Mouse (Mus musculus) embryonic stem cell, embryonic (primary cell): ENCODE data around the gene Skap2.

Experiments used
- CTCF ChIA-PET, 4 experiments: fragments of 300-600 bp in 2 of 4; fragments of 350-600 bp in 2 of 4; sonication (Branson Sonifier 250); formaldehyde crosslinking; loops; one replicate each; lab custom pipeline; 2022; ENCODE audit warnings: inconsistent platforms in 2 of 4; lab: Charles Lee
- POLR2A ChIA-PET, 4 experiments: fragments of 300-600 bp in 2 of 4; fragments of 350-600 bp in 2 of 4; sonication (Branson Sonifier 250); formaldehyde crosslinking; loops; one replicate each; lab custom pipeline; 2022; ENCODE audit warnings: antibody characterized with exemption in 4 of 4, inconsistent platforms in 1 of 4; lab: Charles Lee

Gene Skap2

DNA sequence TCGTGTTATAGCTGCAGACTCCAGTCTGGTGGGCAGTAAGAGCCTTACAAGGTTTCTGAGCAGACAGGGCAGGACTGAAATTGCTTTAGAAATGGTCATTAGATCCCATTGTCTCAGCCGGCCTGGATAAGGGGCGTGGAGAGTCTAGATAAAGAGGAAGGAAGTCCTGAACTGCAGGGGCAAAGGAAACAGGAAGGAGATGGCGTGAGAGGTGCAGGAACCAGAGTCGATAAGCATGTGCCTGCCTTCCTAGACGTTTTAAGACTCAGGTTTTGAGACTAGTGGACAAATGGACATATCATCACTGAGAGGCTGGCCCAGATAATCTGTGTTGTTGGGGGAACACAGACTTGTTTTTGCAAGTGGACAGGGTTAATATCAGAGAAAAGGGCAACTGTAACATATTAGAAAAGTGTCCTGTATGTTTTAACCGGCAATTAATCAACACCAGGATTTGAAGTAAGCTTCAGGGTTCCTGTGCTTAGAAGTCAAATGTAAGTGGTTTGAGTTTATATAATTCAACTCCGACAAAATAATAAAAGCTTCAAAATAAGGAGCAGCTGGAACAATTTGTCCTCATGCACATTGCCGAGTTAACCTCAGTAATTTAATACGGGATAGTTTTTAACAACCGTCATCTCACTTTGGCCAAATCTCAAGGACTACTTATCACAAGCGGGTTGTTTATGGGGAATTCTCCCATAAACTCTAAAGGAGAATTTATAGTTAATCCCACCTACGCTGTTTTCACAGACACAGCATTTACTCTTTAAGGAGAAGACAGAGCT, 131.0 kb downstream of the Skap2 start:
- ChIA-PET POLR2A (interaction anchor here in 1 of 4 experiments (1.3 to 1.9 kb wide), 3 partner anchors 9 to 155 kb away, joined by 3 to 5 read pairs (median 4); no protein-coding TSS in a partner anchor), CTCF (interaction anchor here in 2 of 4 experiments (0.7 to 1.4 kb wide), 2 partner anchors 9 to 235 kb away, joined by 3 read pairs; no protein-coding TSS in a partner anchor)

- CTCF ChIA-PET, result interaction anchor here in 1 of 4 experiments (1.4 kb wide), 1 partner anchor 9 kb away, joined by 3 read pairs; no protein-coding TSS in a partner anchor
These were observed 131.6 kb downstream of the Skap2 start for GRCm38 (mm10) chr6:51880778-51881177.

DNA sequence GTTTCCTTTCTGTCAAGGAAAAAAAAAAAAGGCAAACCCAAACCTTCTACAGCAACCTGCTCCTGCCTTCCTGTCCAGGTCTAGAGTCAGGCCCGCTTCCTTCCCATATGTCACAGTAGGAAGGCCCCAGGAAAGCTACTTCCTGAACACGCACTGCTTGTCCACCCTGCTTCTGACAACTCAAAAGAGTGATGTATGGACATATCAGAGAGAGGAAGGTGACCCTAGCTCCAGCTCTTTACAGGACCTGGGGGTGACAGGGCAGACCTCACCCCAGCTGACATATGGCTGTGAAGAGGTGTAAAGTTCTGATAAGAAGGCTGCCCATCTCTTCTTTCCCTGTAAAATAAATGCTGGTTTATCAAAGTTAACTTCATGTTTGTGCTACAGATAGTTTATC, 133.8 kb downstream of the Skap2 start:
- ChIA-PET POLR2A (interaction anchor here in 1 of 4 experiments (2.8 kb wide), 1 partner anchor 8 kb away, joined by 10 read pairs; no protein-coding TSS in a partner anchor), CTCF (interaction anchor here in 2 of 4 experiments (0.7 kb wide), 3 partner anchors 132 to 624 kb away, joined by 3 to 9 read pairs (median 4); no protein-coding TSS in a partner anchor)

More at GRCm38 (mm10) chr6:51880778-51881177, 131.6 kb downstream of the Skap2 start:
- POLR2A ChIA-PET, result interaction anchor here in 1 of 4 experiments (1.3 to 1.9 kb wide), 3 partner anchors 9 to 156 kb away, joined by 3 to 5 read pairs (median 4); no protein-coding TSS in a partner anchor

- CTCF ChIA-PET, result interaction anchor here (0.5 to 1.5 kb wide), 21 partner anchors 9 to 346 kb away, joined by 3 to 9 read pairs (median 4); partner anchors contain the start of genes Hoxa7 (in 3 of the 4) and Skap2 (in 1 of the 4)
- POLR2A ChIA-PET, result interaction anchor here in 3 of 4 experiments (0.5 to 2.8 kb wide), 16 partner anchors 8 to 408 kb away, joined by 3 to 11 read pairs (median 3); partner anchors contain the start of genes Skap2 (in 2 of the 3), Cbx3 (in 1 of the 3) and Hnrnpa2b1 (in 1 of the 3)
These were observed 135.4 kb downstream of the Skap2 start for GRCm38 (mm10) chr6:51876841-51877553.

DNA sequence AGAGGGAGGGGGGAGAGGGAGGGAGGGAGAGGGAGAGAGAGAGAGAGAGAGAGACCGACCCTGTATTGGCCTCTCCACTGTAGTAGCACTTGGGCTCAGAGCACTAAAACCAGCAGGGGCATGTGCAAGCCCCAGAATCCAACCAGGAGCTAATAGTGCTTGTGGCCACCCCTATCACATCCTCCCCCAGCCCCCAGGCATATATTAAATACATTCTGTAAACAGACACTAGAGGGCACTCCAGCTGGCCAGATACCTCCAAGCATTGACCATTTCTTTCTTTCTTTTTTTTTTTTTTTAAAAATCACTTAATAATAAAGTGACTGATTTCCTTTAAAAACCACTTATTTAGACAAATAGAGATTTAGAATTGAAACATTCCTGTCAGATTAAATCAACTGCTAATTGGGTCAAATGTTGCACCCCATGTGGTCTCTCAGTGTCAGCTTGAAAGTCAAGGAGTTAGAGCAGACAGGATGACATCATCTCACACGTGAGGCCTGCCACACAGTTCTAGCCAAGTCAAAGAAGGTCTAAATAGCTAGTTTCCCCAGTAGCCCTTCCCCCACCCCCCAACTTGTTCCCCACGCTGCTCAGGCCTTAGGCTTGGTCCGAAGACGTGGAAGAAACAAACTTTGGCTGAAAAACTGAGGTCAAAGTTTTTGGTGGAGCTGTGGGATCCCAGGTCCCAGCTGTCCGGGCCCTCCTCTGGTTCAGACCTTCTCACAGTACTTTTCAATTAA, 136.3 kb downstream of the Skap2 start:
- ChIA-PET CTCF (interaction anchor here (0.6 to 1.8 kb wide), 43 partner anchors 8 to 692 kb away, joined by 3 to 11 read pairs (median 4); partner anchors contain the start of genes Hoxa7 (in 3 of the 4) and Skap2 (in 1 of the 4)), POLR2A (interaction anchor here (0.5 to 2.8 kb wide), 29 partner anchors 9 to 662 kb away, joined by 3 to 11 read pairs (median 4); partner anchors contain the start of genes Skap2 (in 3 of the 4), Cbx3 (in 1 of the 4) and Hnrnpa2b1 (in 1 of the 4))

- ChIA-PET CTCF (no interaction called here), POLR2A (no interaction called here)
These were observed 138.3 kb downstream of the Skap2 start for GRCm38 (mm10) chr6:51874035-51874434.

DNA sequence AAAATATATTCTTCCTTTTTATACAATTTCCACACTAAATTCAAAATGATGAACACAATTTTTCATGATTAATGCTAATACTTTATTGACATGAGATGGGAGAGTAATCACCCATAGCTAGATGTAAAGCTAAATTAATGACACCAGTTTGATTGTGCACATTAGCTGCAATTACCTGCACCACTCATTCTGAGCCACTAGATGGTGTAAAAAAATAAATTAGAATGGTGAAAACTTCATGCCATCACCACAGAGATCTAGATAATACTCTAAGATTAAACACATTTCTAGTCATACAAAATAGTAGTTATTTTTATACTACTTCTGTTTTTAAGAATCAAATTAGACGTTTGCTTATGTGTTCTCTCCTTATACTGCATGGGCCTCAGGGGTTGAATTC, 141.2 kb downstream of the Skap2 start:
- ChIA-PET CTCF (interaction anchor here in 3 of 4 experiments (0.6 to 1.2 kb wide), 4 partner anchors 9 to 350 kb away, joined by 3 to 5 read pairs (median 4); partner anchors contain the start of gene Hoxa7 (in 2 of the 3)), POLR2A (interaction anchor here in 1 of 4 experiments (0.5 kb wide), 1 partner anchor 232 kb away, joined by 3 read pairs; no protein-coding TSS in a partner anchor)

DNA sequence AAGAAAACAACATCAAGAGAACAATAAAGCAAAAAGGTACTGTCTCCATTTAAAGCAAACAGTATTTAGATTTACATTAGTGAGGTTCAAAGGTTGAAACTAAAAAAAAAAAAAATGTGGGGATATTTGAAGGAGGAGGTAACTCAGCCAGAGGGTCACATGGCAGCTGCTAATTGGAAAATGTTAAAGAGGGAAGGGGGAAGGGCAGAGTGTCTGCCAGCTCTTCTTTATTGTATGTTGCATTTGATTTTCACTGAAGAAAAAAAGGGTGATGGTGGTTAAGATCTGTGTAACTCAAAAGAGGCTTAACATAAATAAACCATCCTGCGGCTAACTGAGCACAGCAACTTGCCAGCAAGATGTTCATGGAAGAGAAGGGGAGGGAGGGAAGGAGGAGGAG, 142.1 kb downstream of the Skap2 start:
- POLR2A ChIA-PET, result interaction anchor here in 2 of 4 experiments (0.6 to 0.9 kb wide), 3 partner anchors 301 to 1899 kb away, joined by 3 read pairs; no protein-coding TSS in a partner anchor
- CTCF ChIA-PET, result interaction anchor here in 3 of 4 experiments (0.6 to 1.2 kb wide), 3 partner anchors 175 to 1955 kb away, joined by 3 to 8 read pairs (median 3); no protein-coding TSS in a partner anchor

- ChIA-PET POLR2A (no interaction called here), CTCF (interaction anchor here in 2 of 4 experiments (0.6 to 1.2 kb wide), 3 partner anchors 10 to 483 kb away, joined by 3 to 5 read pairs (median 4); no protein-coding TSS in a partner anchor)
These were observed 145.8 kb downstream of the Skap2 start for GRCm38 (mm10) chr6:51866596-51866995.

- CTCF ChIA-PET, result no interaction called here
- POLR2A ChIA-PET, result no interaction called here
These were observed 148.8 kb downstream of the Skap2 start for GRCm38 (mm10) chr6:51863508-51863907.

- POLR2A ChIA-PET, result interaction anchor here in 1 of 4 experiments (0.7 kb wide), 1 partner anchor 93 kb away, joined by 3 read pairs; no protein-coding TSS in a partner anchor
- CTCF ChIA-PET, result interaction anchor here in 3 of 4 experiments (0.5 to 1.0 kb wide), 5 partner anchors 7 to 1340 kb away, joined by 3 to 5 read pairs (median 3); no protein-coding TSS in a partner anchor
These were observed 152.0 kb downstream of the Skap2 start for GRCm38 (mm10) chr6:51860300-51860699.

DNA sequence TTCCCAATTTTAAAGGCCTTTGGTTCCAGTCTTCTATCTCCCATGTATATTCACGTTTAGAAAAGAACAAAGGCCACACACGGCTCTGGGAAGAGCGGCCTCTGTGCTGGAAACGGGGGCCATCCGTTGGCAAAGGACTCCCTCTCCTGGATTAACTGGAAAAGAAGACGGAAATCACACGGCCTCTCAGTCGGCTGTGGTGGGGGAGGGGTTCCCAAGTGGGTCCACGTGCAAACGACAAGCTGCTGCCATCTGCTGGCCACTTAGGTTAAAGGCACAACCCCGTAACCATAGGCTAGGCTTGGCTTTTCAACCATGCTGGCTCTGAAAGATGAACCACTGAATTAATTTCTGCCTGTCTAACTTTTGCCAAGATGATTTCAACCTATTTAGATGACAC, 154.5 kb downstream of the Skap2 start:
- ChIA-PET CTCF (interaction anchor here (0.6 to 5.6 kb wide), 13 partner anchors 9 to 349 kb away, joined by 3 to 20 read pairs (median 4); no protein-coding TSS in a partner anchor), POLR2A (no interaction called here)

DNA sequence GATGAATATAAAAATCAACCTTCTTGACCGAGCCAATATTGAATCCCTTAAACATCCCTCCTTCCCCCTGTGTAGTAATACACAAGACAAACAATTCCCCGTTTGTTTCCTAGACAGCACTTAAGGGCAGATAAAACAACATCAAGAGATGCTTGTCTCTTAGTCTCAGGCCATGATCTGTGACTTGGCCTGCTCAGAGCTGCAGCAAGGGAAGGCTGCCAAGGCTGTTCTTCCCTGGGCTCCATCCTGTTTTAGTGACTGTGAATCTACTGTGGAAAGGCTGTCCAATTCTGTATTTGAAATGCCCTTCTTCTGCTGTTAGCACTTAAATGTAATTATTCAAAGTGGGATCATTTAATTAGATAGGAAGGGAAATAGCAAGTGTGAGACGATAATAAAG, 159.1 kb downstream of the Skap2 start:
- POLR2A ChIA-PET, result no interaction called here
- CTCF ChIA-PET, result no interaction called here

DNA sequence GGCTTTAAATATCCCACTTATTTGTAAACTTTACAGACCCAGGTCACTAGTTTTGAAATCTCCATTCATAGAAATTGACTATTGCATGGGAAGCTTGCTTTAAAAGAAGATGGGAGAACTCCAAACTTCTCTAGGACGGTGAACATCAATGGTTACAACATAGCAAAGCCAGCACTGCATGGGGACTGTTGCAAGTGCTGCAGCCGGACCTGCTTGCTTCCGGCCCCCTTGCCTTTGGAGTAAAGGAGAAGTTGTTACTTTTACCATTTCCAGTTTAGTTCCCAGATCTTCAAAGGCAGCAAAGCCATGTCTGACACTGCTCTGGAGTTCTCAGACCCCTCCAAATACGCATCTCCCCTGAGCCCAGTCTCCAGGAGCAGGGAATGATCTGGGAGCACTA, 159.7 kb downstream of the Skap2 start:
- CTCF ChIA-PET, result no interaction called here
- POLR2A ChIA-PET, result no interaction called here

DNA sequence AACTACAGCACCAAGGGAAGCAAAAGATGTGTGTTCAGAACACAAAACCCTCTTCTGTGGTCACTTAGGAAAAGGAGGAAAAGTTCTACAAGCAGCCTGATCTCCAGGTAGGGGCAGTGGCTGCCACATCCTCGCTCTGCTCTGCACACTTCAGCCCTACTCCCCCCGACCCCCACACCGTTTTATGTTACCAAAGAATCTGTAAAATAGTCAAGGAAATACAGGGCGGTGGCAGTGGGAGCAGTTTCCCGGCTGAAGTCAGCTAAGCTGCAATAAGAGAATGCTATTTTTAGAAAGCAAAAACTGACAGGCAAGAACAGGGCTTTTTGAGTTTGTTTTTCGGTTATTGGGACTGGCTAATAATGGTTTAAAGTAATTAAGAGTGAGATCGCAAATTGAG, 160.8 kb downstream of the Skap2 start:
- CTCF ChIA-PET, result no interaction called here
- POLR2A ChIA-PET, result interaction anchor here in 1 of 4 experiments (0.6 to 0.7 kb wide), 2 partner anchors 201 to 240 kb away, joined by 3 read pairs; no protein-coding TSS in a partner anchor

DNA sequence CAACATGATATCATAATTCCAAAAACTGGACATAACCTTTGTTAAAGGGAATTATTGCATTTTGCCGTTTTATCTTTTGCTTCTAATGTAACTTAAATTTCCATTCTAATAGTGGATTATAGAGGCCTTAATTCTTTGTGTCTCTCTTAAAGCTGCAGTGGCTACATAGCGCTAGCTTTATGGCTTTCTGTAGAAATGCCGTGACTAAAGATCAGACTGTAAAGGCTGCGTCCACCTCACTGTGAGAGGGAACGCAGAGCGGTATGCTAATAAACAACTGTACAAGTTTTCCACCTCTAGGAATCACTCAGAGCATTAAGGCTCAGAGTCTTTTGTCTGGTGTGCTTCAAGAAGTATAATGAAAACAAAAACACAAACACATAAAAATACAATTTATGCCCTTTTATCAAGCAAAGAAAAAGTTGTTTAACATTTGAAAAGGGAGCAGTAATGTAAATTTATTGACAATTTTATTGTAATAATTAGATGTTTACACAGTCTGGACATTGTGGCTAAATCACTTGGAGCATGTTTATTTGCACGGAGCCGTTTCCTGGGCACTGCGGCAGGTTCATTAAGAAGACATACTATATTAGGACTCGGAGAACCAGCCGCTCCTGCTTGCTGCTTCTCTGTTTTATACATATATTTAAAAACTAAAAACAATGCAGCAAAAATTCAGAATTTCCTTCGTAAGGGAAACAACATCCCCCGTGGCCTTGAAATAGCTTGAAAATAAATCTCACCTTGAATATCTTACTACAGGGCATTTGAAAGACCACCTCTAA, 162.1 kb downstream of the Skap2 start:
- ChIA-PET POLR2A (interaction anchor here in 2 of 4 experiments (0.5 to 1.1 kb wide), 4 partner anchors 208 to 637 kb away, joined by 3 to 4 read pairs (median 4); no protein-coding TSS in a partner anchor), CTCF (interaction anchor here in 3 of 4 experiments (0.7 kb wide), 3 partner anchors 48 to 699 kb away, joined by 3 to 6 read pairs (median 3); no protein-coding TSS in a partner anchor)
